Mouse (Mus musculus): ENCODE measurements around the gene Twist2.

GRCm38 (mm10) chr1:91758143-91758542, 43.1 kb upstream of the Twist2 start:
- TF ChIP-seq CTCF (IDR thresholded peaks at IDR 0.05; ENCODE audit: insufficient read depth, low read length) (no peak), POLR2A (IDR thresholded peaks at IDR 0.05; ENCODE audit: borderline replicate concordance, extremely low read depth, low read depth, low read length) (no peak)

Measured in lung, adult 2 months (tissue).